Mouse (Mus musculus) E14TG2a.4 (cell line): ENCODE data around the gene Gpr153.

ENCODE experiments used
- CTCF ChIP-seq: conservative IDR thresholded peaks from 2 replicates; pipeline ENCODE4 v1.5.1; 2014; ENCODE audit warnings: low read length
- POU5F1 ChIP-seq: IDR thresholded peaks from 2 replicates; pipeline ENCODE4 v1.6.1; 2014; ENCODE audit warnings: low read length, borderline replicate concordance

- no peak for TF ChIP-seq CTCF
- no peak for TF ChIP-seq POU5F1
Observed at GRCm38 (mm10) chr4:152291562-152291961, 17.5 kb downstream of the Gpr153 start, which contains the start of gene Hes3.
